ENCODE assay signal across 8 mouse cellular contexts in genomic region chr8:126538648-126539354, GRCm38 (mm10). TPM values are rescaled to one million over a fixed set of nuclear protein-coding genes. Genes with fewer than 3 reads are reported as not detected.
A peak's percentile ranks its signal among the peaks of the same experiment; 100 is the strongest.
DNase-seq lines count a peak whose midpoint lies in the region; ATAC-seq lines count a peak whose summit lies in the region.

No protein-coding gene starts in this region.

- no peaks in the 10 kb centered on the region for H3K36me3 ChIP-seq in heart, embryonic 12.5 days

- intact Hi-C loops in heart, postnatal 36 days (cut with DNase I): no loop called here
- intact Hi-C loops in left cerebral cortex, postnatal 4 days (cut with DNase I): loop anchor here (5.0 kb wide), 1 partner anchor 54 kb away; the partner anchor contains the start of gene Irf2bp2

- 14% methylated on average over 12 of the region's 12 CpGs for WGBS in heart, embryonic 12.5 days

- no peak for DNase-seq in heart, postnatal 36 days
- DNase-seq in ZHBTc4 (ENCODE audit: low read depth, low spot score): peak; percentile 78
- DNase-seq in frontal cortex, adult 2 months (ENCODE audit: extremely low spot score in 1 of 2, low spot score in 1 of 2): peak; percentile 76 to 82
- DNase-seq in left cerebral cortex, postnatal 4 days: peak; percentile 23
- DNase-seq in right cerebral cortex, postnatal 10 days (ENCODE audit: low spot score in 2 of 2): peak; percentile 84 to 93
- no peak for DNase-seq in urinary bladder, adult 18-20 months (ENCODE audit: low spot score in 2 of 2)

- H3K4me1 ChIP-seq in heart, embryonic 12.5 days (replicated peaks): peaks cover 67% of the 10 kb centered on the region

- no peaks in the 10 kb centered on the region for H3K27me3 ChIP-seq in heart, embryonic 12.5 days (replicated peaks)

- H3K27ac ChIP-seq in heart, embryonic 12.5 days (ENCODE audit: poor library complexity, severe bottlenecking): peak overlapping the region; percentile 94

- ATAC-seq in heart, embryonic 12.5 days (ENCODE audit: insufficient number of reproducible peaks, low FRiP score): peak; percentile 17; the same call in 1 of the 2 replicates
- no peak for ATAC-seq in megakaryocyte, adult 5-6 weeks (ENCODE audit: poor library complexity, severe bottlenecking)

- H3K9me3 ChIP-seq in heart, embryonic 12.5 days (replicated peaks): no peaks in the 10 kb centered on the region

- peak overlapping the region; percentile 16; the same call in 1 of the 2 replicates for H3K4me2 ChIP-seq in heart, embryonic 12.5 days

- peak overlapping the region; percentile 42; the same call in 1 of the 2 replicates for H3K9ac ChIP-seq in heart, embryonic 12.5 days

- no peak overlapping the region for H3K4me3 ChIP-seq in heart, embryonic 12.5 days

RNA-seq across cellular contexts. Expression of gene Irf2bp2, which starts 55.0 kb away (rescaled TPM):
- polyA plus RNA-seq in heart, embryonic 12.5 days (2016; fragmentation: Nextera tagmentation; extraction: Ambion mirVana): 8.9 and 9.7 TPM in 2 replicates
- total RNA-seq in heart, postnatal 36 days (2021): 10 to 100 TPM; 64.3 to 71.2 TPM
- polyA plus RNA-seq in frontal cortex, adult 2 months (2012; rRNA removed): 36.5 and 40.8 TPM in 2 replicates
- 10 to 100 TPM; 52.6 to 53.0 TPM for total RNA-seq in left cerebral cortex, postnatal 4 days (2021)
- total RNA-seq in megakaryocyte, adult 5-6 weeks (2015): 95.9 and 105 TPM in 2 replicates
- total RNA-seq in megakaryocyte, adult 5-6 weeks (2017): 93.8 and 99.8 TPM in 2 replicates

Comparison
In these comparisons a context has a peak if more than half of its experiments do, and no peak if none do; other contexts are left out.
1. DNase-seq: peak in ZHBTc4 (single experiment), frontal cortex, adult 2 months (2 of 2), left cerebral cortex, postnatal 4 days (single experiment) and right cerebral cortex, postnatal 10 days (2 of 2); none in heart, postnatal 36 days (0 of 2) and urinary bladder, adult 18-20 months (0 of 2).